Mouse (Mus musculus): ENCODE measurements around the gene Bcap29. TPM values are rescaled to one million over a fixed set of nuclear protein-coding genes. Genes with fewer than 3 reads are reported as not detected.

Gene Bcap29
- polyA plus RNA-seq, 1 experiment from 2014 or later, result 46.7 TPM

DNA sequence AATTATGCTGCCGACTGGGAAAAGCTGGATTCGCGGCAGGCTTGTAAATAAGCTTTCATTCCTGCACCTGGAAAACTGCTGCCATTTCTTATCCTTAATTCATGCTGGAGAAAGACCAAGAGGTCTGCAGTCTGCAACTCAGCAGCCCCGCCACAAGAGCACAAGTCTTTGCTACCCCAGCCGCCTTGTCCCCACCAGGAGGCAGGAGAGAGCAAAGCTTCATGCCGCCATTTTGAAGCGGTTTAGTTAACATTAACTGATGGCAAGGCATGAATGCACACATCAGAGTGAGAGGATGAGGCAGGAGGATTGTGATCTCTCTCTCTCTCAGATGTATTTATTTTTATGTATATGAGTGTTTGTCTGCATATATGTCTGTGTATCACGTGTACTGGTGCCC, 14.4 kb downstream of the Bcap29 start:
- Histone ChIP-seq H3K4me2 (no peak overlapping the region), H3K9me3 (0 out of 2 replicates have a peak, but pooled peaks cover 3% of the 10 kb centered on the region), H3K36me3 (peaks cover 42% of the 10 kb centered on the region), H3K9ac (no peak overlapping the region), H3K27ac (replicated peaks) (no peak overlapping the region), H3K4me3 (no peak overlapping the region), H3K4me1 (peaks cover 10% of the 10 kb centered on the region), H3K27me3 (replicated peaks) (no peaks in the 10 kb centered on the region)
- WGBS, result 80% methylated on average over 8 of the region's 8 CpGs
- ATAC-seq (ENCODE audit: extremely low read depth, insufficient number of reproducible peaks, low FRiP score, low TSS enrichment), result no peak

DNA sequence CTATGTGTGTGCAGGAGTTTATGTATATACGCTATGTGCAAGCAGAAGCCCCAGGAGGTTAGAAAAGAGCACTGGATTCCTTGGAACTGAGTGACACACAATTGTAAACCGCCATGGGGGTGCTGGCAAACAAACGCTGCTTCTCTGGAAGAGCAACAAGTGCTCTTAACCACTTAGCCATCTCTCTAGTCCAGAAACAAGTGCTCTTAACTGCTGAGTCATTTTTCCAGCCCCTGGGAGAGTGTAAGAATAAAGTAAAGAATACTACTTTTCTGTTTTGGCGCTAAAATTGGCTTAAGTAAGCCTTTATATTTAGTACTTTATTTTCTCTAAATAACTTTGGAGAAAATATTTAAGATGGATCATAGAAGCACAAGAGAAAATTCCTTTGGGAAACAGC, 21.1 kb downstream of the Bcap29 start:
- H3K27ac ChIP-seq (replicated peaks), result no peak overlapping the region
- peaks cover 8% of the 10 kb centered on the region for H3K4me1 ChIP-seq
- H3K27me3 ChIP-seq (replicated peaks), result no peaks in the 10 kb centered on the region
- no peak overlapping the region for H3K4me2 ChIP-seq
- H3K9ac ChIP-seq, result no peak overlapping the region
- ATAC-seq (ENCODE audit: extremely low read depth, insufficient number of reproducible peaks, low FRiP score, low TSS enrichment), result no peak
- H3K36me3 ChIP-seq, result peaks cover 30% of the 10 kb centered on the region
- no peak overlapping the region for H3K4me3 ChIP-seq
- H3K9me3 ChIP-seq, result 0 out of 2 replicates have a peak, but pooled peaks cover 3% of the 10 kb centered on the region
- WGBS, result 59% methylated on average over 4 of the region's 4 CpGs

DNA sequence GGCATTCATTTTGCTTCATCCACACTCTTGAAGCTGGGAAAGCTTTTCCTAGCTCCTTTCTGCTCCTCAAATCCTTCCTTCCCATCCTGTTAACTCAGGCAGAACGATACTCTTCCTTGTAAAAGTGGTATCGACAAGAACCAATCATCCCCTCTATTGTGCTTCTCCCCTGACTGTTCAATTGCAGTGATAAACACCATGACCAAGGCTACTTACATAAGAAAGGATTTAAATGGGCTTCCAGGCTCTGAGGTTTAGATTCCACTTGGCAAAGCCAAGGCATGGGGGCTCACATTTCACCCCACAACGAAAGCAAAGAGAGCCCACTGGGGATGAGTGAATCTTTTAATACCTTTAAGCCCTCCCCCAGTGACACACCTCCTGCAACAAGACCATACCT, 26.3 kb downstream of the Bcap29 start:
- Histone ChIP-seq H3K4me2 (no peak overlapping the region), H3K4me3 (no peak overlapping the region), H3K27me3 (replicated peaks) (no peaks in the 10 kb centered on the region), H3K4me1 (peaks cover 6% of the 10 kb centered on the region; the same call in 1 of the 2 replicates), H3K36me3 (peaks cover 16% of the 10 kb centered on the region), H3K9ac (no peak overlapping the region), H3K9me3 (no peaks in the 10 kb centered on the region), H3K27ac (replicated peaks) (no peak overlapping the region)
- ATAC-seq (ENCODE audit: extremely low read depth, insufficient number of reproducible peaks, low FRiP score, low TSS enrichment), result no peak
- 56% methylated on average over 3 of the region's 3 CpGs for whole genome bisulfite sequencing

GRCm38 (mm10) chr12:31604894-31605293, 29.6 kb downstream of the Bcap29 start:
- no peak overlapping the region for H3K4me3 ChIP-seq
- H3K36me3 ChIP-seq, result peaks cover 9% of the 10 kb centered on the region; the same call in 1 of the 2 replicates
- no peak for ATAC-seq (ENCODE audit: extremely low read depth, insufficient number of reproducible peaks, low FRiP score, low TSS enrichment)
- H3K4me1 ChIP-seq, result peaks cover 7% of the 10 kb centered on the region; the same call in 1 of the 2 replicates
- no peak overlapping the region for H3K27ac ChIP-seq (replicated peaks)
- H3K9ac ChIP-seq, result no peak overlapping the region
- H3K4me2 ChIP-seq, result no peak overlapping the region
- H3K9me3 ChIP-seq, result no peaks in the 10 kb centered on the region
- no peaks in the 10 kb centered on the region for H3K27me3 ChIP-seq (replicated peaks)
- WGBS, result 72% methylated on average over 3 of the region's 3 CpGs

- Histone ChIP-seq H3K4me2 (no peak overlapping the region), H3K27me3 (replicated peaks) (no peaks in the 10 kb centered on the region), H3K9ac (no peak overlapping the region), H3K36me3 (peaks cover 12% of the 10 kb centered on the region), H3K9me3 (no peaks in the 10 kb centered on the region), H3K4me3 (no peak overlapping the region), H3K4me1 (peaks cover 7% of the 10 kb centered on the region; the same call in 1 of the 2 replicates), H3K27ac (replicated peaks) (no peak overlapping the region)
- no peak for ATAC-seq (ENCODE audit: extremely low read depth, insufficient number of reproducible peaks, low FRiP score, low TSS enrichment)
- WGBS, result 34% methylated on average over 6 of the region's 6 CpGs
Observed at GRCm38 (mm10) chr12:31603586-31603985, 30.9 kb downstream of the Bcap29 start.

DNA sequence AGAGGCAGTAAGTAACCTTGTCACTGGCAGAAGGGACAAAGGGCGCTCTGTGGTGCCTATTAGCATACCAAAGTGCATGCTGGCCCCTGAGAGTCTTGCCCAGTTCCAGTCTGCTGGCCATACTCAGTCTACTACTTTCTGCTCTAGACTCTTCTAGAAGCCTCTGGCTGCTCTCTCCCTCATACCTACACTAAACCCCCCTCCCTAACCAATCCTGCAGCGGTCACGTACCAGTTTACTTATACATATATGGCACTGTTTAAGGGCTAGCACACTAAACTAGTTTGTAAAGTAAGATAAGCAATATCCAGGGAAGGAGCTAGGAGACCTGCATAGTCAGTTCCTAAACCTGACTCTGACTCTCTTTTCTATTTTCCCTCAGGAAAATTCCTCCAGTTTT, 40.2 kb downstream of the Bcap29 start:
- H3K9me3 ChIP-seq, result no peaks in the 10 kb centered on the region
- peaks cover 9% of the 10 kb centered on the region; the same call in 1 of the 2 replicates for H3K36me3 ChIP-seq
- no peaks in the 10 kb centered on the region for H3K27me3 ChIP-seq (replicated peaks)
- no peak overlapping the region for H3K4me2 ChIP-seq
- H3K9ac ChIP-seq, result no peak overlapping the region
- H3K27ac ChIP-seq (replicated peaks), result no peak overlapping the region; the same call in 1 of the 2 replicates
- peaks cover 16% of the 10 kb centered on the region for H3K4me1 ChIP-seq
- H3K4me3 ChIP-seq, result no peak overlapping the region
- ATAC-seq (ENCODE audit: extremely low read depth, insufficient number of reproducible peaks, low FRiP score, low TSS enrichment), result no peak
- whole genome bisulfite sequencing, result 94% methylated on average over 3 of the region's 3 CpGs

DNA sequence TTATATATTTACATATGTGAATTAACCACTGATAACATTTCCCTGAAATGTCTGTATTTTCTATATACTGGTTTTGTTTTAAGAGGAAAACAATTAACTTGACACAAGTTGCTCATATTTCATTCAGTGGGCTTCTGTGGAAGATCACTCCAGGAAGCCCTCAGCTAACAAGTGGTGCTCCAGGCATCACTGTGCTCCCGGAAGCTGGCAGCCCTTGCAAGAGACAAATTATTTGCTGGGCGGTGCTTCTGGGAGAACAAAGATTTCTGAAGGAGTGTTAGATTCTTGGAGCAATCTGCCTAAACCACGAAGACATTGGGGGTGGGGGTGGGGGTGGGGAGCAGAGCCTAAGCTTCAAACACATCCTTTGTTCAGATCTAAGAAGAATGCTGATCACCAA, 42.4 kb downstream of the Bcap29 start:
- ATAC-seq (ENCODE audit: extremely low read depth, insufficient number of reproducible peaks, low FRiP score, low TSS enrichment), result no peak
- Histone ChIP-seq H3K9ac (no peak overlapping the region), H3K27me3 (replicated peaks) (no peaks in the 10 kb centered on the region), H3K27ac (replicated peaks) (peak overlapping the region; percentile 17; the same call in 1 of the 2 replicates), H3K9me3 (peaks cover 6% of the 10 kb centered on the region; the same call in 1 of the 2 replicates), H3K36me3 (peaks cover 7% of the 10 kb centered on the region; the same call in 1 of the 2 replicates), H3K4me3 (no peak overlapping the region), H3K4me1 (peaks cover 16% of the 10 kb centered on the region), H3K4me2 (no peak overlapping the region)
- WGBS, result 39% methylated on average over 3 of the region's 3 CpGs

- Histone ChIP-seq H3K4me3 (no peak overlapping the region), H3K4me2 (no peak overlapping the region), H3K4me1 (peaks cover 6% of the 10 kb centered on the region), H3K9me3 (peaks cover 2% of the 10 kb centered on the region; the same call in 1 of the 2 replicates), H3K9ac (no peak overlapping the region), H3K27me3 (replicated peaks) (no peaks in the 10 kb centered on the region), H3K36me3 (0 out of 2 replicates have a peak, but pooled peaks cover 3% of the 10 kb centered on the region), H3K27ac (replicated peaks) (no peak overlapping the region)
- ATAC-seq (ENCODE audit: extremely low read depth, insufficient number of reproducible peaks, low FRiP score, low TSS enrichment), result no peak
- 74% methylated on average over 2 of the region's 2 CpGs for WGBS
Observed at GRCm38 (mm10) chr12:31583726-31584125, 50.7 kb downstream of the Bcap29 start.

DNA sequence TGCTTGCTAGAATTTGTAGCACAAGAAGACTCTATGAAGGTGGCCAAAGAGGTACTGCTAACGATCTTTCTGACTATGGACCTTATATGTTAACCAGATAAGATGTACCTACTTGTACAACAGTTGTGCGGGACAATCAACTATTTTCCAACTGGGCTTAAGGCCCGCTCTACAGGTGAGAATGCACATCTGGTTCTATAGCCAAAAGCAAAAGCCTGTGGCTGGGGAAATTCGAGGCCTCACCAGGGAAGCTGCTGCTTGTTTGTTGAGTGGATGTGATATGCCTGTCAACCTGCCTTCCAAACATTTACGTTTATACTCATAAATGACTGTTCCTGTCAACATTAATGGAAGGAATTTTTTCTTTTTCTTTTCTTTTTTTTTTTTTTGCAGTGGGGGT, 52.4 kb downstream of the Bcap29 start:
- WGBS, result 86% methylated on average over 5 of the region's 5 CpGs
- ATAC-seq (ENCODE audit: extremely low read depth, insufficient number of reproducible peaks, low FRiP score, low TSS enrichment), result no peak
- H3K27me3 ChIP-seq (replicated peaks), result no peaks in the 10 kb centered on the region
- H3K9me3 ChIP-seq, result peaks cover 5% of the 10 kb centered on the region; the same call in 1 of the 2 replicates
- H3K9ac ChIP-seq, result no peak overlapping the region
- H3K4me3 ChIP-seq, result no peak overlapping the region
- peaks cover 6% of the 10 kb centered on the region for H3K4me1 ChIP-seq
- no peaks in the 10 kb centered on the region for H3K36me3 ChIP-seq
- H3K27ac ChIP-seq (replicated peaks), result no peak overlapping the region
- H3K4me2 ChIP-seq, result no peak overlapping the region

GRCm38 (mm10) chr12:31581319-31581810, 53.1 kb downstream of the Bcap29 start:
- Histone ChIP-seq H3K4me2 (no peak overlapping the region), H3K9ac (no peak overlapping the region), H3K4me1 (peaks cover 6% of the 10 kb centered on the region), H3K4me3 (no peak overlapping the region), H3K36me3 (no peaks in the 10 kb centered on the region), H3K9me3 (peaks cover 5% of the 10 kb centered on the region; the same call in 1 of the 2 replicates), H3K27me3 (replicated peaks) (no peaks in the 10 kb centered on the region), H3K27ac (replicated peaks) (0 out of 2 replicates have a peak overlapping the region, but pooled peaks have one; percentile 5)
- WGBS, result 62% methylated on average over 7 of the region's 7 CpGs
- no peak for ATAC-seq (ENCODE audit: extremely low read depth, insufficient number of reproducible peaks, low FRiP score, low TSS enrichment)

GRCm38 (mm10) chr12:31580634-31581318, 53.7 kb downstream of the Bcap29 start:
- peaks cover 6% of the 10 kb centered on the region for H3K4me1 ChIP-seq
- peak overlapping the region; percentile 3; the same call in 1 of the 2 replicates for H3K27ac ChIP-seq (replicated peaks)
- 70% methylated on average over 5 of the region's 5 CpGs for WGBS
- H3K9ac ChIP-seq, result no peak overlapping the region
- no peak overlapping the region for H3K4me2 ChIP-seq
- no peak for ATAC-seq (ENCODE audit: extremely low read depth, insufficient number of reproducible peaks, low FRiP score, low TSS enrichment)
- no peaks in the 10 kb centered on the region for H3K27me3 ChIP-seq (replicated peaks)
- peaks cover 5% of the 10 kb centered on the region; the same call in 1 of the 2 replicates for H3K9me3 ChIP-seq
- no peak overlapping the region for H3K4me3 ChIP-seq
- H3K36me3 ChIP-seq, result no peaks in the 10 kb centered on the region
